Mouse (Mus musculus): ENCODE measurements around the gene Rhou. TPM values are rescaled to one million over a fixed set of nuclear protein-coding genes. Genes with fewer than 3 reads are reported as not detected.
"Not testable (repeated sequence)": the region's sequence is repeated elsewhere in the genome, so short reads cannot be mapped to it uniquely, and the experiment has no call there.

Rhou gene
- 8.0 and 8.3 TPM in 2 replicates for polyA plus RNA-seq (2014; fragmentation: Nextera tagmentation; extraction: Ambion mirVana)

GRCm38 (mm10) chr8:123653308-123653993, at the start of gene Rhou:
Rhou (plus strand) TSS chr8:123653929.
- Histone ChIP-seq H3K4me1 (replicated peaks; ENCODE audit: control insufficient read depth, insufficient read depth, low read length) (peaks cover 23% of the 10 kb centered on the region), H3K27ac (ENCODE audit: low read depth) (peak within 1 kb of the TSS; percentile 85), H3K4me2 (ENCODE audit: low read length) (peak within 1 kb of the TSS; percentile 71), H3K27me3 (replicated peaks; ENCODE audit: control insufficient read depth, insufficient read depth, low read length) (no peaks in the 10 kb centered on the region), H3K9ac (ENCODE audit: low read length) (peak within 1 kb of the TSS; percentile 85), H3K36me3 (ENCODE audit: control insufficient read depth, insufficient read depth, low read length) (peaks cover 13% of the 10 kb centered on the region), H3K4me3 (ENCODE audit: low read depth, low read length) (peak within 1 kb of the TSS; percentile 75), H3K9me3 (ENCODE audit: control insufficient read depth, low read length) (no peaks in the 10 kb centered on the region)
- DNase-seq (ENCODE audit: low spot score) (peak; percentile 92), ATAC-seq (replicated peaks; ENCODE audit: low FRiP score, low TSS enrichment, low read depth) (peak; percentile 87)
- WGBS = under 1% methylated on average over 48 of the region's 58 CpGs

- H3K4me3 ChIP-seq (ENCODE audit: low read depth, low read length); DNase-seq (ENCODE audit: low spot score); H3K27me3 ChIP-seq (replicated peaks; ENCODE audit: control insufficient read depth, insufficient read depth, low read length); H3K36me3 ChIP-seq (ENCODE audit: control insufficient read depth, insufficient read depth, low read length); H3K27ac ChIP-seq (ENCODE audit: low read depth); H3K4me1 ChIP-seq (replicated peaks; ENCODE audit: control insufficient read depth, insufficient read depth, low read length); H3K9me3 ChIP-seq (ENCODE audit: control insufficient read depth, low read length); H3K4me2 ChIP-seq (ENCODE audit: low read length); H3K9ac ChIP-seq (ENCODE audit: low read length); ATAC-seq (replicated peaks; ENCODE audit: low FRiP score, low TSS enrichment, low read depth): not testable (repeated sequence)
- WGBS = 100% methylated on average over 1 of the region's 5 CpGs
Measured at GRCm38 (mm10) chr8:123612652-123613051, 41.1 kb upstream of the Rhou start.

- H3K4me1 ChIP-seq (replicated peaks; ENCODE audit: control insufficient read depth, insufficient read depth, low read length); H3K27ac ChIP-seq (ENCODE audit: low read depth); ATAC-seq (replicated peaks; ENCODE audit: low FRiP score, low TSS enrichment, low read depth); H3K4me3 ChIP-seq (ENCODE audit: low read depth, low read length); H3K9me3 ChIP-seq (ENCODE audit: control insufficient read depth, low read length); DNase-seq (ENCODE audit: low spot score); H3K4me2 ChIP-seq (ENCODE audit: low read length); H3K36me3 ChIP-seq (ENCODE audit: control insufficient read depth, insufficient read depth, low read length); H3K9ac ChIP-seq (ENCODE audit: low read length): not testable (repeated sequence)
- H3K27me3 ChIP-seq (replicated peaks; ENCODE audit: control insufficient read depth, insufficient read depth, low read length) = peaks cover 15% of the 10 kb centered on the region
- no CpG with 5 or more reads among the region's 39 CpGs for WGBS
Measured at GRCm38 (mm10) chr8:123623523-123623922, 30.2 kb upstream of the Rhou start.

- H3K36me3 ChIP-seq (ENCODE audit: control insufficient read depth, insufficient read depth, low read length) = no peaks in the 10 kb centered on the region
- H3K9me3 ChIP-seq (ENCODE audit: control insufficient read depth, low read length) = no peaks in the 10 kb centered on the region
- H3K27me3 ChIP-seq (replicated peaks; ENCODE audit: control insufficient read depth, insufficient read depth, low read length) = peaks cover 12% of the 10 kb centered on the region
- no peak for ATAC-seq (replicated peaks; ENCODE audit: low FRiP score, low TSS enrichment, low read depth)
- no peak overlapping the region for H3K4me2 ChIP-seq (ENCODE audit: low read length)
- no peak overlapping the region for H3K9ac ChIP-seq (ENCODE audit: low read length)
- H3K4me3 ChIP-seq (ENCODE audit: low read depth, low read length) = no peak overlapping the region
- H3K27ac ChIP-seq (ENCODE audit: low read depth) = no peak overlapping the region
- no peak for DNase-seq (ENCODE audit: low spot score)
- WGBS = 57% methylated on average over 5 of the region's 5 CpGs
- 0 out of 2 replicates have a peak, but pooled peaks cover 3% of the 10 kb centered on the region for H3K4me1 ChIP-seq (replicated peaks; ENCODE audit: control insufficient read depth, insufficient read depth, low read length)
Measured at GRCm38 (mm10) chr8:123624274-123624673, 29.5 kb upstream of the Rhou start.

GRCm38 (mm10) chr8:123624702-123625101, 29.0 kb upstream of the Rhou start:
- Histone ChIP-seq H3K4me2 (ENCODE audit: low read length) (no peak overlapping the region), H3K9ac (ENCODE audit: low read length) (no peak overlapping the region), H3K36me3 (ENCODE audit: control insufficient read depth, insufficient read depth, low read length) (no peaks in the 10 kb centered on the region), H3K27ac (ENCODE audit: low read depth) (no peak overlapping the region), H3K4me3 (ENCODE audit: low read depth, low read length) (no peak overlapping the region), H3K9me3 (ENCODE audit: control insufficient read depth, low read length) (no peaks in the 10 kb centered on the region), H3K4me1 (replicated peaks; ENCODE audit: control insufficient read depth, insufficient read depth, low read length) (0 out of 2 replicates have a peak, but pooled peaks cover 6% of the 10 kb centered on the region), H3K27me3 (replicated peaks; ENCODE audit: control insufficient read depth, insufficient read depth, low read length) (peaks cover 12% of the 10 kb centered on the region)
- DNase-seq (ENCODE audit: low spot score) (no peak), ATAC-seq (replicated peaks; ENCODE audit: low FRiP score, low TSS enrichment, low read depth) (no peak)
- WGBS = 49% methylated on average over 1 of the region's 1 CpGs

DNA sequence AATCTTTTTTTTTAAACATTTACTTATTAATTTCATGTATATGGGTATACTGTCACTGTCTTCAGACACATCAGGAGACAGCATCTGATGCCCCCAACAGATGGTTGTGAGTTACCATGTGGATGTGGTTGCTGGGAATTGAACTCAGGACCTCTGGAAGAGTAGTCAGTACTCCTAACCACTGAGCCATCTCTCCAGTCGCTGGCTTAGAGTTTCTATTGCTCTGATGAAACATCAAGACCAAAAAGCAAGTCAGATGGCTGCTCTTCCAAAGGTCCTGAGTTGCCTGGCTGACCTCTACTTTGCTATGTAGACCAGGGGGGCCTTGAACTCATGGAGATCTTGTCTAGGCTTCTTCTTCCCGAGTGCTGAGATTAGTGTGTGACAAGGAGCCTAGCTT, 28.0 kb upstream of the Rhou start:
- Histone ChIP-seq H3K4me2 (ENCODE audit: low read length) (no peak overlapping the region), H3K36me3 (ENCODE audit: control insufficient read depth, insufficient read depth, low read length) (no peaks in the 10 kb centered on the region), H3K9me3 (ENCODE audit: control insufficient read depth, low read length) (no peaks in the 10 kb centered on the region), H3K27me3 (replicated peaks; ENCODE audit: control insufficient read depth, insufficient read depth, low read length) (peaks cover 12% of the 10 kb centered on the region), H3K27ac (ENCODE audit: low read depth) (no peak overlapping the region), H3K9ac (ENCODE audit: low read length) (no peak overlapping the region), H3K4me3 (ENCODE audit: low read depth, low read length) (no peak overlapping the region), H3K4me1 (replicated peaks; ENCODE audit: control insufficient read depth, insufficient read depth, low read length) (peaks cover 13% of the 10 kb centered on the region)
- ATAC-seq (replicated peaks; ENCODE audit: low FRiP score, low TSS enrichment, low read depth) (no peak), DNase-seq (ENCODE audit: low spot score) (peak; percentile 50)
- WGBS = 25% methylated on average over 2 of the region's 2 CpGs

DNA sequence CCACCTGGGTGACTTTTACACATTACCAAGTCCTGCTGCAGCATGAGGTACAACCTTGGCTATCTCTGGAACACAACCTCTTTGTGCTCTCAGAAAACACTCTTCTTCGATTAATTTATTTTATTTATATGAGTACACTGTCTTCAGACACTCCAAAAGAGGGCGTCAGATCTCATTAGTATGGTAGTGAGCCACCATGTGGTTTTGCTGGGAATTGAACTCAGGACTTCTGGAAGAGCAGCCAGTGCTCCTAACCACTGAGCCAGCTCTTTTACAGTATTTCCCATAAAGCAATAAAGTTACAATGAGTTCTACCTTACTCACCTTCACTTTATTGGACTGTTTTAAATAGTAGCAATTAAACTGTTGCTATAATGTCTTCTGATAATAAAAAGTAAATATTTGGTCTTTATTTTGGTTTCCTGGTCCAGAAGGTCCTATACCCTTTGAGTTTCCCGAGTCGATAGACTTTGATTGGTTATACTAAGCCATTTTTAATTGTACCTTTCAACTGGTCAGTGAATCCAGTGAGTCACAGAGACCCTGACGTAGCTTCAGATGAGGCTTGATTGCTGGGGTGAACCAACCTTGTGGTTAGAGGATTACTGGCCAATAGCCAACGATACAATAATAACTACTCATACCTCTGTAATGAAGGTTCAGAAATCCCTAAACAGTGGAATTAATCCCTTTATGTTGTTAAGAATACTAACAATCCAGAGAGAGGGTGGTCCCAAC, 26.1 kb upstream of the Rhou start:
- Histone ChIP-seq H3K9ac (ENCODE audit: low read length) (no peak overlapping the region), H3K27me3 (replicated peaks; ENCODE audit: control insufficient read depth, insufficient read depth, low read length) (peaks cover 12% of the 10 kb centered on the region), H3K4me2 (ENCODE audit: low read length) (no peak overlapping the region), H3K4me3 (ENCODE audit: low read depth, low read length) (no peak overlapping the region), H3K9me3 (ENCODE audit: control insufficient read depth, low read length) (no peaks in the 10 kb centered on the region), H3K4me1 (replicated peaks; ENCODE audit: control insufficient read depth, insufficient read depth, low read length) (peaks cover 15% of the 10 kb centered on the region), H3K27ac (ENCODE audit: low read depth) (no peak overlapping the region), H3K36me3 (ENCODE audit: control insufficient read depth, insufficient read depth, low read length) (no peaks in the 10 kb centered on the region)
- DNase-seq (ENCODE audit: low spot score) = no peak
- WGBS = 61% methylated on average over 6 of the region's 6 CpGs
- 0 out of 2 replicates have a peak, but pooled peaks have one; percentile 7 for ATAC-seq (replicated peaks; ENCODE audit: low FRiP score, low TSS enrichment, low read depth)

DNA sequence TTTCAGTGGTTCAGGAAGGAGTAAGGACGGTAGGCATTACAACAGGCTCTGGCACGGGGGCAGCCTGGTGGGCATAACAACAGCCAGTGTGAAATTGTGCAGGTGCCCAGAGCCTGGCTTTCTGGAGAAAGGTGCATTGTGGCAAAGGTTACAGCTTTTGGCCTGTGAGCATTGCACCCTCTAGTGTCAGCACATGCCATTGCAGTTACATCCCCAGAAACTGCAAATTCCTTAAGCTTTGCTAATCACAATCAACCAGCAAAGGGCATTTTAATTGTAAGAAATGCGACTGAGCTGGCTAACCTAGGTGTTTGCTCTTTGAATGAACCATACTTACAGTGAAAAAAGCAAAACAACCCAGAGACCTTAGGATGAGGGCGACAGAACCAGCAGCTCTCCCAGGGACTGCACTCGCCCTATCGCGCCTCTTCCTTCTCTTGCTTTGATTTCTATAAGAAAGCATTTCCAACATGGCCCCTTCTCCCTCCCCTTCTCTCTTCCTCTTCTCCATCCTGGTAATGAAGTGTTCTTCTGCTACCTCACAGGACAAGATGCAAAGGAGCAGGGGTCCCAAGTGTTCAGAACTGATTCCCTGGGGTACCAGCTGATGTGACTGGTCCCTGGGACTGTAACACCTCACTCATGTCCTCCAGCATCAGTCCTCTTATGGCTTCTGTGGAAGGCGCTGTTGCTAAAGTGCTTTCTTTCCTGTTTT, 25.3 kb upstream of the Rhou start:
- peak; percentile 79 for DNase-seq (ENCODE audit: low spot score)
- Histone ChIP-seq H3K27me3 (replicated peaks; ENCODE audit: control insufficient read depth, insufficient read depth, low read length) (peaks cover 12% of the 10 kb centered on the region), H3K9me3 (ENCODE audit: control insufficient read depth, low read length) (no peaks in the 10 kb centered on the region), H3K27ac (ENCODE audit: low read depth) (no peak overlapping the region), H3K4me3 (ENCODE audit: low read depth, low read length) (peak overlapping the region; percentile 27), H3K36me3 (ENCODE audit: control insufficient read depth, insufficient read depth, low read length) (no peaks in the 10 kb centered on the region), H3K4me1 (replicated peaks; ENCODE audit: control insufficient read depth, insufficient read depth, low read length) (peaks cover 15% of the 10 kb centered on the region), H3K4me2 (ENCODE audit: low read length) (peak overlapping the region; percentile 50), H3K9ac (ENCODE audit: low read length) (no peak overlapping the region; the same call in 1 of the 2 replicates)
- under 1% methylated on average over 8 of the region's 8 CpGs for WGBS
- ATAC-seq (replicated peaks; ENCODE audit: low FRiP score, low TSS enrichment, low read depth) = 0 out of 2 replicates have a peak, but pooled peaks have one; percentile 13
